Mouse (Mus musculus) embryo, embryonic 9.5 days (tissue): Measurements from ENCODE around the gene Zfp941.

Experiments
- DNase-seq: peaks from one replicate; pipeline ENCODE4 v3.0.0-alpha.2; 2017; ENCODE audit errors: extremely low spot score

The Zfp941 gene

GRCm38 (mm10) chr7:140821653-140822329, at the start of gene Zfp941:
Gene Zfp941, minus strand, starts transcription at chr7:140822178.
- DNase-seq: peak; percentile 63

- no peak for DNase-seq
Measured at GRCm38 (mm10) chr7:140864761-140865160, 42.8 kb upstream of the Zfp941 start.

- no peak for DNase-seq
Measured at GRCm38 (mm10) chr7:140860728-140861127, 38.8 kb upstream of the Zfp941 start.

- no peak for DNase-seq
Measured at GRCm38 (mm10) chr7:140859997-140860396, 38.0 kb upstream of the Zfp941 start.

GRCm38 (mm10) chr7:140858746-140859145, 36.8 kb upstream of the Zfp941 start:
- DNase-seq: no peak

- no peak for DNase-seq
Measured at GRCm38 (mm10) chr7:140857550-140858505, 35.9 kb upstream of the Zfp941 start, which contains the start of gene Bet1l. Gene Bet1l, minus strand, starts transcription at chr7:140857577.

- peak; percentile 77 for DNase-seq
Measured at GRCm38 (mm10) chr7:140856785-140857549, 35.0 kb upstream of the Zfp941 start, which contains the start of gene Ric8a. Gene Ric8a, plus strand, starts transcription at chr7:140856957.

GRCm38 (mm10) chr7:140855860-140856784, 34.1 kb upstream of the Zfp941 start, which contains the start of gene Gm45785:
Gene Gm45785, minus strand, starts transcription at chr7:140856331.
- peak; percentile 84 for DNase-seq

- DNase-seq: no peak
Measured at GRCm38 (mm10) chr7:140855181-140855580, 33.2 kb upstream of the Zfp941 start.

- no peak for DNase-seq
Measured at GRCm38 (mm10) chr7:140854483-140854882, 32.5 kb upstream of the Zfp941 start.

- no peak for DNase-seq
Measured at GRCm38 (mm10) chr7:140853386-140853785, 31.4 kb upstream of the Zfp941 start.

- DNase-seq: no peak
Measured at GRCm38 (mm10) chr7:140851916-140852315, 29.9 kb upstream of the Zfp941 start.

GRCm38 (mm10) chr7:140848591-140848990, 26.6 kb upstream of the Zfp941 start:
- DNase-seq: no peak

- no peak for DNase-seq
Measured at GRCm38 (mm10) chr7:140847755-140848580, 26.0 kb upstream of the Zfp941 start, which contains the start of gene Odf3. Gene Odf3, plus strand, starts transcription at chr7:140847805.

- no peak for DNase-seq
Measured at GRCm38 (mm10) chr7:140846676-140847075, 24.7 kb upstream of the Zfp941 start.

GRCm38 (mm10) chr7:140845683-140846082, 23.7 kb upstream of the Zfp941 start:
- DNase-seq: no peak

- peak; percentile 88 for DNase-seq
Measured at GRCm38 (mm10) chr7:140844905-140845665, 23.1 kb upstream of the Zfp941 start, which contains the start of gene Scgb1c1. Gene Scgb1c1, plus strand, starts transcription at chr7:140845547.

GRCm38 (mm10) chr7:140843806-140844205, 21.8 kb upstream of the Zfp941 start:
- DNase-seq: no peak
